Comparison of ENCODE assay signal across 30 mouse cellular contexts in genomic region chr4:134058908-134059307, GRCm38 (mm10). TPM values are rescaled to one million over a fixed set of nuclear protein-coding genes. Genes with fewer than 3 reads are reported as not detected.
DNase-seq lines count a peak whose midpoint lies in the region; ATAC-seq and TF ChIP-seq lines count a peak whose summit lies in the region.
"Had no signal": no experiment of that assay in that cellular context is flagged by ENCODE, and none has a peak within 500 bp of the region (broad histone marks: within the 10 kb centered on the region; RNA-seq: fewer than 3 reads in every experiment).

No protein-coding gene starts in this region.

- no peak overlapping the region for H3K4me2 ChIP-seq in heart, embryonic 12.5 days
- H3K4me2 ChIP-seq in neural tube, embryonic 15.5 days = peak overlapping the region; percentile 20; the same call in 1 of the 2 replicates
- H3K4me2 ChIP-seq: forebrain, embryonic 13.5 days; midbrain, embryonic 13.5 days had no signal

- in situ Hi-C loops in ES-E14 (cut with MboI; ENCODE audit: low sequenced_read_pairs in 2 of 2, unreplicated experiment in 2 of 2) = no loop called here

- no peak overlapping the region for H3K27ac ChIP-seq in heart, embryonic 12.5 days (ENCODE audit: poor library complexity, severe bottlenecking)
- no peak overlapping the region for H3K27ac ChIP-seq in neural tube, embryonic 15.5 days (replicated peaks)
- no peak overlapping the region for H3K27ac ChIP-seq in ES-E14 (ENCODE audit: insufficient read depth, low read depth, low read length, poor library complexity, severe bottlenecking)
- 0 out of 2 replicates have a peak overlapping the region, but pooled peaks have one; percentile 17 for H3K27ac ChIP-seq in small intestine, adult 2 months (ENCODE audit: insufficient read depth, low read depth, low read length)
- H3K27ac ChIP-seq: embryonic facial prominence, embryonic 13.5 days; forebrain, embryonic 13.5 days; gastrocnemius, adult 2 months; hindbrain, embryonic 14.5 days; intestine, embryonic 15.5 days; layer of hippocampus, adult 2 months; midbrain, embryonic 13.5 days; neural tube, embryonic 13.5 days had no signal

- H3K4me1 ChIP-seq in heart, embryonic 12.5 days (replicated peaks) = 0 out of 2 replicates have a peak, but pooled peaks cover 4% of the 10 kb centered on the region
- H3K4me1 ChIP-seq in neural tube, embryonic 15.5 days = no peaks in the 10 kb centered on the region
- peaks cover 6 to 26% of the 10 kb centered on the region in 2 experiments for H3K4me1 ChIP-seq in ES-E14 (ENCODE audit: control insufficient read depth in 2 of 2, insufficient read depth in 2 of 2, low read length in 2 of 2, poor library complexity in 1 of 2)
- peaks cover 30% of the 10 kb centered on the region for H3K4me1 ChIP-seq in small intestine, adult 2 months (ENCODE audit: control insufficient read depth, insufficient read depth, insufficient read length, low read length)
- H3K4me1 ChIP-seq: midbrain, embryonic 13.5 days; neural tube, embryonic 13.5 days had no signal

- TF ChIP-seq POLR2A in small intestine, adult 2 months (IDR thresholded peaks at IDR 0.05; ENCODE audit: low read depth, low read length) = no peak

- WGBS in heart, embryonic 12.5 days = 71% methylated on average over 6 of the region's 6 CpGs
- 87% methylated on average over 6 of the region's 6 CpGs for whole genome bisulfite sequencing in neural tube, embryonic 15.5 days
- WGBS in small intestine, adult 2 months = 83% methylated on average over 6 of the region's 6 CpGs

- no peak overlapping the region for H3K9ac ChIP-seq in heart, embryonic 12.5 days
- H3K9ac ChIP-seq in neural tube, embryonic 15.5 days (replicated peaks) = no peak overlapping the region
- H3K9ac ChIP-seq in ES-E14 (ENCODE audit: insufficient read depth, low read depth, low read length, poor library complexity, severe bottlenecking) = no peak overlapping the region; the same call in 1 of the 2 replicates
- H3K9ac ChIP-seq: embryonic facial prominence, embryonic 13.5 days; forebrain, embryonic 13.5 days; hindbrain, embryonic 14.5 days; intestine, embryonic 15.5 days; midbrain, embryonic 13.5 days; neural tube, embryonic 13.5 days had no signal

- no peak for DNase-seq in heart, postnatal 4 days
- no peak for DNase-seq in neural tube, embryonic 10.5 days (ENCODE audit: extremely low spot score, low spot score)
- DNase-seq in ES-E14 (ENCODE audit: low read depth, low spot score) = no peak
- DNase-seq in kidney, postnatal 4 days = no peak
- DNase-seq in gastrocnemius, adult 18-20 months (ENCODE audit: low spot score) = no peak
- DNase-seq: adrenal gland, postnatal 14 days; cerebellum, adult 2 months; cerebellum, postnatal 36 days; embryo, embryonic 11 days; gastrocnemius, adult 2 months; heart, postnatal 36 days; kidney, adult 8-10 months; kidney, postnatal 10 days; lung, adult 2 months; lung, postnatal 14 days; thymus, adult 18-20 months had no signal

- H3K9me3 ChIP-seq in heart, embryonic 12.5 days (replicated peaks) = no peaks in the 10 kb centered on the region
- no peaks in the 10 kb centered on the region for H3K9me3 ChIP-seq in neural tube, embryonic 15.5 days (replicated peaks)
- no peaks in the 10 kb centered on the region for H3K9me3 ChIP-seq in ES-E14 (ENCODE audit: control insufficient read depth, insufficient read depth, low read depth, low read length)
- H3K9me3 ChIP-seq: embryonic facial prominence, embryonic 13.5 days; forebrain, embryonic 13.5 days; intestine, embryonic 15.5 days; midbrain, embryonic 13.5 days; neural tube, embryonic 13.5 days had no signal

- no peaks in the 10 kb centered on the region for H3K36me3 ChIP-seq in heart, embryonic 12.5 days
- no peaks in the 10 kb centered on the region for H3K36me3 ChIP-seq in neural tube, embryonic 15.5 days
- no peaks in the 10 kb centered on the region for H3K36me3 ChIP-seq in ES-E14 (ENCODE audit: control insufficient read depth, insufficient read depth, low read length, poor library complexity, severe bottlenecking)
- H3K36me3 ChIP-seq in small intestine, adult 2 months (ENCODE audit: control insufficient read depth, insufficient read depth, low read length) = no peaks in the 10 kb centered on the region
- H3K36me3 ChIP-seq: embryonic facial prominence, embryonic 13.5 days; intestine, embryonic 15.5 days; midbrain, embryonic 13.5 days; neural tube, embryonic 13.5 days had no signal

- 0 out of 2 replicates have a peak overlapping the region, but pooled peaks have one; percentile 12 for H3K4me3 ChIP-seq in heart, embryonic 12.5 days
- no peak overlapping the region for H3K4me3 ChIP-seq in neural tube, embryonic 15.5 days (replicated peaks)
- peak overlapping the region; percentile 17 to 50; a peak in 3 of 4 replicates for H3K4me3 ChIP-seq in ES-E14 (ENCODE audit: insufficient read depth in 1 of 2, low read depth in 1 of 2, low read length in 2 of 2, poor library complexity in 1 of 2, severe bottlenecking in 1 of 2)
- H3K4me3 ChIP-seq in small intestine, adult 2 months (ENCODE audit: low read depth, low read length) = no peak overlapping the region
- H3K4me3 ChIP-seq: forebrain, embryonic 13.5 days; intestine, embryonic 15.5 days; layer of hippocampus, adult 2 months; midbrain, embryonic 13.5 days; neural tube, embryonic 13.5 days had no signal

- ATAC-seq in heart, embryonic 12.5 days (ENCODE audit: insufficient number of reproducible peaks, low FRiP score) = no peak
- ATAC-seq in neural tube, embryonic 15.5 days (ENCODE audit: low FRiP score) = no peak
- ATAC-seq: forebrain, embryonic 13.5 days; intestine, embryonic 15.5 days; midbrain, embryonic 13.5 days had no signal

- TF ChIP-seq CTCF in small intestine, adult 2 months (IDR thresholded peaks at IDR 0.05; ENCODE audit: extremely low read depth, insufficient read length, insufficient replicate concordance, low read depth, low read length) = no peak

- H3K27me3 ChIP-seq in heart, embryonic 12.5 days (replicated peaks) = peaks cover 47% of the 10 kb centered on the region
- H3K27me3 ChIP-seq in neural tube, embryonic 15.5 days (replicated peaks) = peaks cover 12% of the 10 kb centered on the region
- H3K27me3 ChIP-seq in small intestine, adult 2 months (ENCODE audit: control insufficient read depth, insufficient read depth, low read length) = no peaks in the 10 kb centered on the region
- H3K27me3 ChIP-seq: forebrain, embryonic 13.5 days; intestine, embryonic 15.5 days had no signal

TF ChIP-seq in ES-E14, 5 proteins besides CTCF, POLR2A, EP300 and RAD21:
- no peak for TF ChIP-seq CHD2 (IDR thresholded peaks at IDR 0.05; ENCODE audit: low read depth, low read length)

RNA-seq across cellular contexts. Expression of gene Crybg2, which starts 1.7 kb away (rescaled TPM):
- polyA plus RNA-seq in heart, embryonic 12.5 days (2016; fragmentation: Nextera tagmentation; extraction: Ambion mirVana) = 0.41 and 0.51 TPM in 2 replicates
- not detected for total RNA-seq in heart, postnatal 4 days (2021)
- 2.5 and 3.7 TPM in 2 replicates for polyA plus RNA-seq in neural tube, embryonic 15.5 days (2015; fragmentation: Nextera tagmentation; extraction: Ambion mirVana)
- 12.6 and 30.9 TPM in 2 replicates for total RNA-seq in ES-E14 (2012; rRNA removed)
- polyA plus RNA-seq in small intestine, adult 2 months (2012; rRNA removed) = 57.7 and 92.5 TPM in 2 replicates
- total RNA-seq in gastrocnemius, adult 18-20 months (2021) = under 1 TPM in 1 of 2 experiments, not detected in 1; 0.07 TPM
- total RNA-seq: adrenal gland, postnatal 14 days; gastrocnemius, adult 2 months; heart, postnatal 36 days had no signal

RNA-seq across cellular contexts. Expression of gene Zfp683, which starts 5.3 kb away (rescaled TPM):
- not detected in 2 replicates for polyA plus RNA-seq in heart, embryonic 12.5 days (2016; fragmentation: Nextera tagmentation; extraction: Ambion mirVana)
- total RNA-seq in heart, postnatal 4 days (2021) = not detected
- polyA plus RNA-seq in neural tube, embryonic 15.5 days (2015; fragmentation: Nextera tagmentation; extraction: Ambion mirVana) = not detected in 2 replicates
- not detected in 2 replicates for total RNA-seq in ES-E14 (2012; rRNA removed)
- polyA plus RNA-seq in small intestine, adult 2 months (2012; rRNA removed) = 0.24 and 1.3 TPM in 2 replicates
- not detected for total RNA-seq in gastrocnemius, adult 18-20 months (2021)
- total RNA-seq: adrenal gland, postnatal 14 days; gastrocnemius, adult 2 months; heart, postnatal 36 days; layer of hippocampus, adult 2 months; layer of hippocampus, postnatal 25 days; left cerebral cortex, postnatal 10 days had no signal
- polyA plus RNA-seq: cerebellum, adult 2 months; embryonic facial prominence, embryonic 13.5 days; forebrain, embryonic 13.5 days; heart, embryonic 11.5 days; hindbrain, embryonic 14.5 days; intestine, embryonic 15.5 days; midbrain, embryonic 13.5 days; neural tube, embryonic 13.5 days; stomach, embryonic 16.5 days had no signal

RNA-seq across cellular contexts. Expression of gene Cd52, which starts 36.0 kb away (rescaled TPM):
- polyA plus RNA-seq in heart, embryonic 12.5 days (2016; fragmentation: Nextera tagmentation; extraction: Ambion mirVana) = 4.3 and 5.7 TPM in 2 replicates
- total RNA-seq in heart, postnatal 4 days (2021) = 1 to 10 TPM; 4.3 to 5.6 TPM
- 5.6 and 29.0 TPM in 2 replicates for polyA plus RNA-seq in neural tube, embryonic 15.5 days (2015; fragmentation: Nextera tagmentation; extraction: Ambion mirVana)
- 1.5 and 13.0 TPM in 2 replicates for total RNA-seq in ES-E14 (2012; rRNA removed)
- polyA plus RNA-seq in small intestine, adult 2 months (2012; rRNA removed) = 21.7 and 35.1 TPM in 2 replicates
- under 1 TPM; 0.84 to 1.00 TPM for total RNA-seq in gastrocnemius, adult 18-20 months (2021)

RNA-seq across cellular contexts. Expression of gene Lin28a, which starts 40.3 kb away (rescaled TPM):
- 0.64 and 0.99 TPM in 2 replicates for polyA plus RNA-seq in heart, embryonic 12.5 days (2016; fragmentation: Nextera tagmentation; extraction: Ambion mirVana)
- under 1 TPM; 0.27 to 0.29 TPM for total RNA-seq in heart, postnatal 4 days (2021)
- polyA plus RNA-seq in neural tube, embryonic 15.5 days (2015; fragmentation: Nextera tagmentation; extraction: Ambion mirVana) = 0.19 and 0.37 TPM in 2 replicates
- total RNA-seq in ES-E14 (2012; rRNA removed) = 84.7 and 134 TPM in 2 replicates
- polyA plus RNA-seq in small intestine, adult 2 months (2012; rRNA removed) = not detected in 2 replicates
- total RNA-seq in gastrocnemius, adult 18-20 months (2021) = under 1 TPM; 0.30 to 0.43 TPM
- total RNA-seq: adrenal gland, postnatal 14 days; heart, postnatal 36 days; layer of hippocampus, adult 2 months; layer of hippocampus, postnatal 25 days; left cerebral cortex, postnatal 10 days had no signal
- polyA plus RNA-seq: embryonic facial prominence, embryonic 13.5 days had no signal

RNA-seq across cellular contexts. Expression of gene Ubxn11, which starts 43.5 kb away (rescaled TPM):
- polyA plus RNA-seq in heart, embryonic 12.5 days (2016; fragmentation: Nextera tagmentation; extraction: Ambion mirVana) = 2.2 and 2.7 TPM in 2 replicates
- 1 to 10 TPM; 1.2 to 2.0 TPM for total RNA-seq in heart, postnatal 4 days (2021)
- 16.2 and 19.4 TPM in 2 replicates for polyA plus RNA-seq in neural tube, embryonic 15.5 days (2015; fragmentation: Nextera tagmentation; extraction: Ambion mirVana)
- 12.4 and 23.3 TPM in 2 replicates for total RNA-seq in ES-E14 (2012; rRNA removed)
- polyA plus RNA-seq in small intestine, adult 2 months (2012; rRNA removed) = 2.8 and 4.5 TPM in 2 replicates
- 1 to 10 TPM; 1.3 to 1.6 TPM for total RNA-seq in gastrocnemius, adult 18-20 months (2021)

Comparison
In these comparisons a context has a peak if more than half of its experiments do, and no peak if none do; other contexts are left out.
1. H3K4me3 ChIP-seq: peak in heart, embryonic 12.5 days (single experiment) and ES-E14 (2 of 2); none in neural tube, embryonic 15.5 days (single experiment) and small intestine, adult 2 months (single experiment).
2. RNA of gene Crybg2, which starts 1.7 kb away (total RNA-seq): 12.6 to 30.9 TPM in ES-E14; not detected in heart, postnatal 4 days and 0.07 TPM in gastrocnemius, adult 18-20 months; every median in the first group is over 10 times any median in the second.